Mouse (Mus musculus) liver, adult 2 months (tissue): Measurements from ENCODE around the gene Atp2a1.

ENCODE experiments used
- CTCF ChIP-seq: fragments of 200-500 bp; IDR thresholded peaks from 2 replicates; pipeline ENCODE4 v1.5.1; 2011; ENCODE audit warnings: low read depth, low read length, control low read depth
- POLR2A ChIP-seq: fragments of 200-500 bp; IDR thresholded peaks from 2 replicates; pipeline ENCODE4 v1.6.1; 2011; ENCODE audit warnings: low read length, control low read depth; ENCODE audit not compliant: insufficient read depth; ENCODE audit errors: extremely low read depth

DNA sequence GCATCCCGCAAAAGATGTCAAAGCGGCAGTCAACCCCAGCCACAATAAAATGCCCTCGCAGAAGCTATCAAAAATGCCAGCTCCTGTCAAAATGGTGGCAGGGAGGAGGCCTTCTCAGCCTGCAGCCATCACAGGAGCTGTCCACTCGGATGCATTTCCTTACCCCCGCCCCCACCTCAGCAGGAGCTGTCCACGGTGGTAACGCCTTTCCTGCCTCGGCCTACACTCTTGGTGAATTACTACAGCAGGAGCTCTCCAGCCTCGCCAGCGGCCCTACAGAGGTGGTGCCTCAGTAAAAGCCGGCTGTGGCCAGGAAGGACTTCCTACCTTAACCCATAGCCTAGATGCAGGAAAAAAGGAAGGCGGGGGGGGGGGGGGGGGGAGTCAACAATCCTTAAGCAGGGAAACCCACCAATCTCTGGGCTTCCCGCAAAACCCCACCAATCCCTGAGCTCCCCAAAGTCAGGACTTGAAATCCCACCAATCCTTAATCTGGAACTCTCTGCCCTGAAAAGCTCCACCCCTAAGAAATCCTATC is 35.5 kb downstream of the Atp2a1 start:
- TF ChIP-seq CTCF (no peak), POLR2A (no peak)
